Mouse (Mus musculus) CH12.LX (cell line): ENCODE data around the gene Nck2. TPM values are rescaled to one million over a fixed set of nuclear protein-coding genes. Genes with fewer than 3 reads are reported as not detected.

Source experiments
- DNase-seq: peaks from one replicate; pipeline ENCODE4 v3.0.0-alpha.2; 2013; ENCODE audit errors: extremely low read depth
- H3K27ac ChIP-seq: 2 replicates; pipeline ENCODE4 v1.5.1; 2012; ENCODE audit warnings: low read depth, mild to moderate bottlenecking, control low read depth, moderate library complexity; ENCODE audit not compliant: insufficient read depth
- H3K27me3 ChIP-seq: replicated peaks from 2 replicates; pipeline ENCODE3; 2012; ENCODE audit warnings: inconsistent platforms
- H3K36me3 ChIP-seq, 2 experiments: replicated peaks in 1 of 2; 2 replicates each; pipeline versions ENCODE3 to v1.6.1; 2012; ENCODE audit warnings: inconsistent platforms in 1 of 2, low read length in 1 of 2, mild to moderate bottlenecking in 1 of 2, mixed read lengths in 1 of 2, moderate library complexity in 1 of 2; ENCODE audit not compliant: control insufficient read depth in 1 of 2, insufficient read depth in 1 of 2
- H3K4me1 ChIP-seq, 2 experiments: 2 replicates each; pipeline ENCODE4 v1.6.1; 2012; ENCODE audit warnings: inconsistent platforms in 1 of 2, moderate library complexity in 1 of 2; ENCODE audit not compliant: insufficient read depth in 2 of 2, control insufficient read depth in 1 of 2
- H3K4me2 ChIP-seq: 2 replicates; pipeline ENCODE4 v1.6.1; 2012; ENCODE audit warnings: low read depth, mild to moderate bottlenecking, control low read depth; ENCODE audit not compliant: poor library complexity, insufficient read depth, severe bottlenecking
- H3K4me3 ChIP-seq, 3 experiments: fragments of 150-350 bp in 1 of 3; sonication (generic) in 1 of 3; replicated peaks in 1 of 3; 2 replicates each; pipeline versions ENCODE3 to v1.5.1; 2011 to 2012; ENCODE audit warnings: low read depth in 2 of 3, low read length in 2 of 3, mild to moderate bottlenecking in 2 of 3, moderate library complexity in 2 of 3, control low read depth in 1 of 3, improper control_type of control experiment in 1 of 3, inconsistent platforms in 1 of 3, mixed read lengths in 1 of 3; ENCODE audit not compliant: poor library complexity in 1 of 3
- H3K79me2 ChIP-seq: replicated peaks from 2 replicates; pipeline ENCODE4 v1.6.1; 2012; ENCODE audit warnings: mild to moderate bottlenecking, moderate library complexity; ENCODE audit not compliant: control insufficient read depth, poor library complexity, insufficient read depth, severe bottlenecking; ENCODE audit errors: extremely low read depth
- H3K9ac ChIP-seq: 2 replicates; pipeline ENCODE4 v1.6.1; 2012; ENCODE audit warnings: low read depth, mild to moderate bottlenecking, control low read depth, moderate library complexity; ENCODE audit not compliant: insufficient read depth
- H3K9me3 ChIP-seq: replicated peaks from 2 replicates; pipeline ENCODE3; 2012; ENCODE audit warnings: low read length, inconsistent platforms, mixed read lengths
- BHLHE40 ChIP-seq: IDR thresholded peaks from 2 replicates; pipeline ENCODE4 v1.6.1; 2011; ENCODE audit warnings: mild to moderate bottlenecking, low read depth, low read length, improper control_type of control experiment
- CHD1 ChIP-seq: IDR thresholded peaks from 2 replicates; pipeline ENCODE4 v1.6.1; 2012; ENCODE audit warnings: low read depth, low read length, improper control_type of control experiment, inconsistent platforms
- CTCF ChIP-seq, 2 experiments: IDR thresholded peaks in 1 of 2; conservative IDR thresholded peaks in 1 of 2; 2 replicates each; pipeline ENCODE4 v1.5.1; 2011 to 2012; ENCODE audit warnings: low read depth in 2 of 2, low read length in 2 of 2, improper control_type of control experiment in 1 of 2, inconsistent platforms in 1 of 2, mild to moderate bottlenecking in 1 of 2, moderate library complexity in 1 of 2
- E2F4 ChIP-seq: IDR thresholded peaks from 2 replicates; pipeline ENCODE4 v1.6.1; 2011; ENCODE audit warnings: low read depth, low read length, improper control_type of control experiment; ENCODE audit not compliant: insufficient replicate concordance
- EP300 ChIP-seq: IDR thresholded peaks from 2 replicates; pipeline ENCODE4 v1.6.1; 2011; ENCODE audit warnings: low read length, improper control_type of control experiment
- ETS1 ChIP-seq: conservative IDR thresholded peaks from 2 replicates; pipeline ENCODE4 v1.6.1; 2012; ENCODE audit warnings: low read depth, mild to moderate bottlenecking, inconsistent platforms, low read length, improper control_type of control experiment, moderate library complexity
- IRF4 ChIP-seq: IDR thresholded peaks from 2 replicates; pipeline ENCODE4 v1.6.1; 2014; ENCODE audit warnings: low read depth, mild to moderate bottlenecking, inconsistent platforms, low read length, improper control_type of control experiment
- JUN ChIP-seq: IDR thresholded peaks from 2 replicates; pipeline ENCODE4 v1.6.1; 2011; ENCODE audit warnings: low read depth, mild to moderate bottlenecking, low read length, improper control_type of control experiment, moderate library complexity; ENCODE audit not compliant: insufficient read depth
- JUND ChIP-seq: conservative IDR thresholded peaks from 2 replicates; pipeline ENCODE4 v1.6.1; 2011; ENCODE audit warnings: low read depth, low read length, improper control_type of control experiment
- KAT2A ChIP-seq: IDR thresholded peaks from 2 replicates; pipeline ENCODE4 v1.6.1; 2012; ENCODE audit warnings: low read length, improper control_type of control experiment, inconsistent platforms; ENCODE audit not compliant: insufficient replicate concordance
- MAX ChIP-seq: IDR thresholded peaks from 2 replicates; pipeline ENCODE4 v1.6.1; 2011; ENCODE audit warnings: low read length, improper control_type of control experiment
- MAZ ChIP-seq: IDR thresholded peaks from 2 replicates; pipeline ENCODE4 v1.6.1; 2012; ENCODE audit warnings: low read depth, mild to moderate bottlenecking, inconsistent platforms, low read length, improper control_type of control experiment, moderate library complexity
- MEF2A ChIP-seq: IDR thresholded peaks from 2 replicates; pipeline ENCODE4 v1.6.1; 2014; ENCODE audit warnings: low read depth, mild to moderate bottlenecking, inconsistent platforms, low read length, improper control_type of control experiment, borderline replicate concordance
- MXI1 ChIP-seq: IDR thresholded peaks from 2 replicates; pipeline ENCODE4 v1.6.1; 2011; ENCODE audit warnings: mild to moderate bottlenecking, low read depth, low read length, improper control_type of control experiment
- NRF1 ChIP-seq: IDR thresholded peaks from 2 replicates; pipeline ENCODE4 v1.6.1; 2014; ENCODE audit warnings: low read depth, mild to moderate bottlenecking, inconsistent platforms, low read length, improper control_type of control experiment, moderate library complexity
- PAX5 ChIP-seq: IDR thresholded peaks from 2 replicates; pipeline ENCODE4 v1.6.1; 2012; ENCODE audit warnings: low read length, inconsistent platforms, mixed read lengths
- POLR2A ChIP-seq: IDR thresholded peaks from 2 replicates; pipeline ENCODE4 v1.6.1; 2011; ENCODE audit warnings: low read depth, mild to moderate bottlenecking, improper control_type of control experiment, low read length
- POLR2AphosphoS2 ChIP-seq: IDR thresholded peaks from 2 replicates; pipeline ENCODE4 v1.6.1; 2011; ENCODE audit warnings: low read depth, low read length, improper control_type of control experiment
- SIN3A ChIP-seq: IDR thresholded peaks from 2 replicates; pipeline ENCODE4 v1.6.1; 2012; ENCODE audit warnings: low read length, improper control_type of control experiment, inconsistent platforms
- SMC3 ChIP-seq: IDR thresholded peaks from 2 replicates; pipeline ENCODE4 v1.6.1; 2011; ENCODE audit warnings: low read depth, low read length, improper control_type of control experiment
- UBTF ChIP-seq: IDR thresholded peaks from 2 replicates; pipeline ENCODE4 v1.6.1; 2012; ENCODE audit warnings: low read depth, mild to moderate bottlenecking, inconsistent platforms, low read length, improper control_type of control experiment, moderate library complexity
- USF2 ChIP-seq: conservative IDR thresholded peaks from 2 replicates; pipeline ENCODE4 v1.6.1; 2011; ENCODE audit warnings: low read depth, low read length, improper control_type of control experiment
- ZC3H11A ChIP-seq: IDR thresholded peaks from 2 replicates; pipeline ENCODE4 v1.6.1; 2012; ENCODE audit warnings: low read depth, mild to moderate bottlenecking, inconsistent platforms, low read length, improper control_type of control experiment
- ZMIZ1 ChIP-seq: IDR thresholded peaks from 2 replicates; pipeline ENCODE4 v1.6.1; 2012; ENCODE audit warnings: low read depth, mild to moderate bottlenecking, inconsistent platforms, low read length, improper control_type of control experiment
- ZNF384 ChIP-seq: IDR thresholded peaks from 2 replicates; pipeline ENCODE4 v1.6.1; 2012; ENCODE audit warnings: low read depth, low read length, improper control_type of control experiment, inconsistent platforms
- dilution Hi-C: fragments of 300-500 bp; cut with MboI; formaldehyde crosslinking; loops from 2 replicates; pipeline ENCODE4 v1.14.3; 2020; ENCODE audit warnings: low sequenced_read_pairs; ENCODE audit not compliant: extremely low pct_unique_long_range_greater_than_20kb, extremely low pct_ligation_motif_present
- in situ Hi-C: fragments of 300-500 bp; cut with MboI; formaldehyde crosslinking; loops from 3 replicates; pipeline ENCODE4 v1.14.3; 2019; ENCODE audit warnings: low sequenced_read_pairs, low pct_ligation_motif_present, low pct_unique_long_range_greater_than_20kb, mixed read lengths
- polyA plus RNA-seq: library from polyadenylated mRNA; unstranded; fragments of >175 nt; gene quantifications from 2 replicates; pipeline ENCODE4 v1.2.1, GENCODE M21; 2012; ENCODE audit warnings: low read depth; ENCODE audit not compliant: insufficient read length
- total RNA-seq, 2 experiments: library from RNA; depleted of rRNA; stranded (reverse); fragments of 300-350 nt in 1 of 2; fragments of >200 nt in 1 of 2; gene quantifications; 2 replicates each; pipeline ENCODE4 v1.2.3; 2012 to 2014

The Nck2 gene
- total and polyA plus RNA-seq, 3 experiments: 4.4 to 7.6 (median 4.6) TPM

GRCm38 (mm10) chr1:43561085-43561484 is 116.7 kb downstream of the Nck2 start:
- H3K27me3 ChIP-seq: no peaks in the 10 kb centered on the region
- H3K4me3 ChIP-seq: no peak overlapping the region
- no peaks in the 10 kb centered on the region for H3K4me1 ChIP-seq
- dilution Hi-C loops: no loop called here
- no peaks in the 10 kb centered on the region for H3K9me3 ChIP-seq
- in situ Hi-C loops: no loop called here
- no peak for DNase-seq
- H3K4me2 ChIP-seq: no peak overlapping the region
- no peak overlapping the region for H3K9ac ChIP-seq
- no peaks in the 10 kb centered on the region for H3K79me2 ChIP-seq
- no peak for TF ChIP-seq NRF1
- 0 out of 2 replicates have a peak, but pooled peaks have one; percentile 26 for TF ChIP-seq ZNF384
- TF ChIP-seq JUND: no peak
- peaks cover 0 to 8% of the 10 kb centered on the region in 2 experiments for H3K36me3 ChIP-seq
- no peak overlapping the region for H3K27ac ChIP-seq

GRCm38 (mm10) chr1:43562002-43562666 is 117.8 kb downstream of the Nck2 start:
- in situ Hi-C loops: no loop called here
- TF ChIP-seq SIN3A (no peak), EP300 (no peak), POLR2A (no peak), USF2 (no peak), MEF2A (no peak), CTCF (conservative IDR thresholded peaks at IDR 0.05 in 1 of 2, IDR thresholded peaks at IDR 0.05 in 1 of 2; ENCODE audit: low read depth in 2 of 2, low read length in 2 of 2) (no peak), MAX (no peak), NRF1 (no peak), ZC3H11A (no peak), ZMIZ1 (no peak), MXI1 (no peak), BHLHE40 (no peak)
- DNase-seq: no peak
- no peak overlapping the region for H3K9ac ChIP-seq
- peaks cover 0 to 10% of the 10 kb centered on the region in 2 experiments for H3K36me3 ChIP-seq
- no peak overlapping the region for H3K4me2 ChIP-seq
- H3K79me2 ChIP-seq: no peaks in the 10 kb centered on the region
- H3K4me3 ChIP-seq: no peak overlapping the region
- no peaks in the 10 kb centered on the region for H3K4me1 ChIP-seq
- no peak overlapping the region for H3K27ac ChIP-seq
- dilution Hi-C loops: no loop called here
- no peaks in the 10 kb centered on the region for H3K9me3 ChIP-seq
- H3K27me3 ChIP-seq: no peaks in the 10 kb centered on the region

GRCm38 (mm10) chr1:43565260-43565659 is 120.9 kb downstream of the Nck2 start:
- Histone ChIP-seq H3K27me3 (no peaks in the 10 kb centered on the region), H3K4me2 (no peak overlapping the region), H3K79me2 (no peaks in the 10 kb centered on the region), H3K4me1 (no peaks in the 10 kb centered on the region), H3K9ac (no peak overlapping the region), H3K4me3 (no peak overlapping the region), H3K27ac (no peak overlapping the region), H3K9me3 (no peaks in the 10 kb centered on the region), H3K36me3 (peaks cover 0 to 23% of the 10 kb centered on the region in 2 experiments)
- in situ Hi-C loops (no loop called here), dilution Hi-C loops (no loop called here)
- TF ChIP-seq CHD1 (no peak), ZMIZ1 (no peak), IRF4 (no peak), MXI1 (no peak), BHLHE40 (no peak), KAT2A (no peak), MAZ (no peak), POLR2A (no peak), E2F4 (no peak), JUND (no peak), ETS1 (no peak), MAX (no peak), POLR2AphosphoS2 (no peak), SIN3A (no peak), SMC3 (no peak), UBTF (no peak), PAX5 (no peak), NRF1 (no peak), JUN (no peak)
- DNase-seq: no peak
